Mouse (Mus musculus): ENCODE measurements around the gene Olfr497. TPM values are rescaled to one million over a fixed set of nuclear protein-coding genes. Genes with fewer than 3 reads are reported as not detected.

The Olfr497 gene
- not detected in 2 replicates for polyA plus RNA-seq (2012)

DNA sequence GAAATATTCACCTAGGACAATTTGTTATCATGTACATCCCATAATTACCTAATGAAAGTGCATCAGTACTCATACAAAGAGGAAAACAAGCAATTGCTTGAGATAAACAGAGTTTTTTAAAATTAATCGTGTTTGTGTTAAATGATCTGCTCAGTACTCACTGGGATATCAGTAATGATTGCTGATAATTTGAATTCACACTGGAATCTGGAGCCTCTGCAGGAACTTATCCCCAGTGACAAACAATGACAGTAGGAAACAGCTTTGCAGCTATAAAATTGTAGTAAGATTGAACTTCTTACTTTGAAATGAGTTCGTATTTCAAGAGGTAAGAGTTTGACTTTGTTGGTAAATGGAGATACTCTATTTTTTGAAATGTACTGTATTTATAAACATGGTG is at the start of gene Olfr497:
Gene Olfr497, plus strand, starts transcription at position 301 of the 400 bp plus-strand sequence.
- TF ChIP-seq GATA1 (IDR thresholded peaks at IDR 0.05; ENCODE audit: low read length): no peak

DNA sequence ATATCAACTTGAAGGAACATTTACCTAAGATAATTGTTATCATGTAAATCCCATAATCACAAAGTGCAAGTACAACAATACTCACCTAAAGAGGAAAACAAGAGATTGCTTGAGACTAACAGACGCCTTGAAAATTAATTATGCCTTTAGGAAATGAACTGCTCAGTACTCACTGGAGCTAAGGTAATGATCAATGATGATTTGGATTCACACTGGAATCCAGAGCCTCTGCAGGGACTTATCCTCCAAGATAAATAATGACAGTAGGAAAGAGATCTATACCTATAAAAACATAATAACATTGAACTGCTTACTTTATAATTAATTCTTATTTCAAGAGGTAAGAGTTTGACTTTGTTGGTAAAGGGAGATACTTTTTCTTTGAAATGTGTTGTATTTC is 27.4 kb upstream of the Olfr497 start, which contains the start of gene Olfr495:
Gene Olfr495, plus strand, starts transcription at position 301 of the 400 bp plus-strand sequence.
- TF ChIP-seq GATA1 (IDR thresholded peaks at IDR 0.05; ENCODE audit: low read length): no peak

DNA sequence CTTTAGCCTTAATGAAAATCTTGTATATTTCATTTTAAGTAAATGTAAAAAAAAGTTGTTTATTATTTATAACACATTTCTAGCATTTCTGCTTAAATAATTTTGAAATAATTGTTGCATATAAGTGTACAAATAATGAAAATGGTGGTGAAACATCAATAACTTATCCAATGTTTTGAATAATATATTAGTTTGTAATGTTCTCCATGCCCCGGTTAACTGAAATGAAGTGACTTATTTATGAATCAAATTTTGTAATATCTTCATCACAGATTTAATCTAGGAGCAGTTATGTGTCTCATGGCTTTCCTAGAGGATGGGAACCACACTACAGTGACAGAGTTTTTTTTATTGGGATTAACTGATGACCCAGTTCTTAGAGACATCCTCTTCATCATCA is 44.8 kb downstream of the Olfr497 start, which contains the start of gene Olfr498:
Gene Olfr498, plus strand, starts transcription at position 301 of the 400 bp plus-strand sequence.
- TF ChIP-seq GATA1 (IDR thresholded peaks at IDR 0.05; ENCODE audit: low read length): no peak

Other genes starting within 250 kb of the Olfr497 start
- gene Olfr486, start 247.7 kb upstream of the Olfr497 start, polyA plus RNA-seq (2012): not detected in 2 replicates
- gene Olfr487, start 205.8 kb upstream of the Olfr497 start, polyA plus RNA-seq (2012): not detected in 2 replicates
- not detected in 2 replicates for gene Olfr488, start 162.1 kb upstream of the Olfr497 start, polyA plus RNA-seq (2012)
- not detected in 2 replicates for gene Olfr490, start 131.5 kb upstream of the Olfr497 start, polyA plus RNA-seq (2012)
- gene Olfr491, start 107.0 kb upstream of the Olfr497 start, polyA plus RNA-seq (2012): not detected in 2 replicates
- not detected in 2 replicates for gene Olfr492, start 96.7 kb upstream of the Olfr497 start, polyA plus RNA-seq (2012)
- not detected in 2 replicates for gene Olfr493, start 73.4 kb upstream of the Olfr497 start, polyA plus RNA-seq (2012)
- not detected in 2 replicates for gene Olfr494, start 55.1 kb upstream of the Olfr497 start, polyA plus RNA-seq (2012)
- gene Olfr495, start 27.3 kb upstream of the Olfr497 start, polyA plus RNA-seq (2012): not detected in 2 replicates
- gene Olfr498, start 44.9 kb downstream of the Olfr497 start, polyA plus RNA-seq (2012): not detected in 2 replicates
- gene Olfr502, start 104.6 kb downstream of the Olfr497 start, polyA plus RNA-seq (2012): not detected in 2 replicates
- not detected in 2 replicates for gene Olfr503, start 124.1 kb downstream of the Olfr497 start, polyA plus RNA-seq (2012)
- gene Olfr504, start 145.4 kb downstream of the Olfr497 start, polyA plus RNA-seq (2012): not detected in 2 replicates
- gene Olfr506, start 190.4 kb downstream of the Olfr497 start, polyA plus RNA-seq (2012): not detected in 2 replicates
- not detected in 2 replicates for gene Olfr507, start 201.4 kb downstream of the Olfr497 start, polyA plus RNA-seq (2012)
- not detected in 2 replicates for gene Olfr508, start 209.6 kb downstream of the Olfr497 start, polyA plus RNA-seq (2012)
- not detected in 2 replicates for gene Olfr509, start 231.5 kb downstream of the Olfr497 start, polyA plus RNA-seq (2012)
- not detected in 2 replicates for gene Olfr510, start 246.0 kb downstream of the Olfr497 start, polyA plus RNA-seq (2012)